Mouse (Mus musculus) brain, embryonic 14.5 days (tissue): ENCODE measurements around the gene Cox19.

Experiments
- CTCF ChIP-seq: fragments of 200-500 bp; IDR thresholded peaks from 2 replicates; pipeline ENCODE4 v1.5.1; 2012; ENCODE audit warnings: inconsistent platforms, mild to moderate bottlenecking, moderate library complexity, borderline replicate concordance; ENCODE audit not compliant: insufficient read depth, insufficient read length; ENCODE audit errors: extremely low read depth
- POLR2A ChIP-seq: fragments of 200-500 bp; IDR thresholded peaks from 2 replicates; pipeline ENCODE4 v1.6.1; 2012; ENCODE audit warnings: mild to moderate bottlenecking, inconsistent platforms, borderline replicate concordance; ENCODE audit not compliant: poor library complexity, insufficient read depth, insufficient read length, severe bottlenecking; ENCODE audit errors: extremely low read depth

DNA sequence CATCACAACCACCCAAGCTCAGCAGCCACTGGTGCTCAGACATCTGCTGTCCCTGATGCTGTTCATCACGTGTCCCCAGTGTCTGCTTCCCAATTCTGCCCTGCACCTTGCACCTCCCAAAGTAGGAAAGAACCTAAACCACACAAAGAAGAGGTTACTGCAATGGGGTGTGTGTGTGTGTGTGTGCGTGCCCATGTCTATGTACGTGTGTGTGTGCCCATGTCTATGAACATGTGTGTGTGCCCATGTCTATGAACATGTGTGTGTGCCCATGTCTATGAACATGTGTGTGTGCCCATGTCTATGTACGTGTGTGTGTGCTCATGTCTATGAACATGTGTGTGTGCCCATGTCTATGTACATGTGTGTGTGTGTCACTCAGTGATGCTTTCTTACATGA lies 44.3 kb upstream of the Cox19 start:
- TF ChIP-seq CTCF (no peak), POLR2A (no peak)
